Mouse (Mus musculus) frontal cortex, adult 2 months (tissue): ENCODE results near the gene Nlrp4b. TPM values are rescaled to one million over a fixed set of nuclear protein-coding genes. Genes with fewer than 3 reads are reported as not detected.
"Not testable (repeated sequence)": the region's sequence is repeated elsewhere in the genome, so short reads cannot be mapped to it uniquely, and the experiment has no call there.

ENCODE experiments used
- DNase-seq, 2 experiments: peaks; one replicate each; pipeline ENCODE4 v3.0.0; 2022; ENCODE audit warnings: low spot score in 1 of 2; ENCODE audit errors: extremely low spot score in 1 of 2
- polyA plus RNA-seq: library from polyadenylated mRNA; depleted of rRNA; stranded (reverse); fragments of >200 nt; gene quantifications from 2 replicates; pipeline ENCODE4 v1.2.3, GENCODE M21; 2012; rRNA removed

Gene Nlrp4b
- polyA plus RNA-seq, result not detected in 2 replicates

- no peak for DNase-seq
These were observed at the start of gene Nlrp4b for GRCm38 (mm10) chr7:10687489-10687888. Gene Nlrp4b, plus strand, starts transcription at chr7:10687789.

- DNase-seq, result no peak
These were observed 66.7 kb downstream of the Nlrp4b start, which contains the start of gene Vmn1r71 for GRCm38 (mm10) chr7:10754264-10754663. Gene Vmn1r71, minus strand, starts transcription at chr7:10754364.

GRCm38 (mm10) chr7:10757551-10757950, 70.0 kb downstream of the Nlrp4b start:
- not testable (repeated sequence) for DNase-seq

Other genes with a start within 250 kb of the Nlrp4b start
- gene Vmn1r67, start 244.5 kb upstream of the Nlrp4b start, polyA plus RNA-seq, result not detected in 2 replicates
- 7.6 and 9.1 TPM in 2 replicates for gene Zik1, start 192.4 kb upstream of the Nlrp4b start, polyA plus RNA-seq
- not detected in 2 replicates for gene Vmn1r68, start 129.3 kb upstream of the Nlrp4b start, polyA plus RNA-seq
- gene Vmn1r69, start 74.1 kb upstream of the Nlrp4b start, polyA plus RNA-seq, result not detected in 2 replicates
- gene Vmn1r70, start 56.3 kb upstream of the Nlrp4b start, polyA plus RNA-seq, result not detected in 2 replicates
- not detected in 2 replicates for gene Vmn1r71, start 66.6 kb downstream of the Nlrp4b start, polyA plus RNA-seq
- not detected in 2 replicates for gene Zscan4b, start 217.3 kb downstream of the Nlrp4b start, polyA plus RNA-seq